Mouse (Mus musculus) CH12.LX (cell line): ENCODE data around the gene Ddah1. TPM values are rescaled to one million over a fixed set of nuclear protein-coding genes. Genes with fewer than 3 reads are reported as not detected.

ENCODE experiments used
- DNase-seq: peaks from one replicate; pipeline ENCODE4 v3.0.0-alpha.2; 2013; ENCODE audit errors: extremely low read depth
- H3K27ac ChIP-seq: 2 replicates; pipeline ENCODE4 v1.5.1; 2012; ENCODE audit warnings: low read depth, mild to moderate bottlenecking, control low read depth, moderate library complexity; ENCODE audit not compliant: insufficient read depth
- H3K27me3 ChIP-seq: replicated peaks from 2 replicates; pipeline ENCODE3; 2012; ENCODE audit warnings: inconsistent platforms
- H3K36me3 ChIP-seq, 2 experiments: replicated peaks in 1 of 2; 2 replicates each; pipeline versions ENCODE3 to v1.6.1; 2012; ENCODE audit warnings: inconsistent platforms in 1 of 2, low read length in 1 of 2, mild to moderate bottlenecking in 1 of 2, mixed read lengths in 1 of 2, moderate library complexity in 1 of 2; ENCODE audit not compliant: control insufficient read depth in 1 of 2, insufficient read depth in 1 of 2
- H3K4me1 ChIP-seq, 2 experiments: 2 replicates each; pipeline ENCODE4 v1.6.1; 2012; ENCODE audit warnings: inconsistent platforms in 1 of 2, moderate library complexity in 1 of 2; ENCODE audit not compliant: insufficient read depth in 2 of 2, control insufficient read depth in 1 of 2
- H3K4me2 ChIP-seq: 2 replicates; pipeline ENCODE4 v1.6.1; 2012; ENCODE audit warnings: low read depth, mild to moderate bottlenecking, control low read depth; ENCODE audit not compliant: poor library complexity, insufficient read depth, severe bottlenecking
- H3K4me3 ChIP-seq, 3 experiments: fragments of 150-350 bp in 1 of 3; sonication (generic) in 1 of 3; replicated peaks in 1 of 3; 2 replicates each; pipeline versions ENCODE3 to v1.5.1; 2011 to 2012; ENCODE audit warnings: low read depth in 2 of 3, low read length in 2 of 3, mild to moderate bottlenecking in 2 of 3, moderate library complexity in 2 of 3, control low read depth in 1 of 3, improper control_type of control experiment in 1 of 3, inconsistent platforms in 1 of 3, mixed read lengths in 1 of 3; ENCODE audit not compliant: poor library complexity in 1 of 3
- H3K79me2 ChIP-seq: replicated peaks from 2 replicates; pipeline ENCODE4 v1.6.1; 2012; ENCODE audit warnings: mild to moderate bottlenecking, moderate library complexity; ENCODE audit not compliant: control insufficient read depth, poor library complexity, insufficient read depth, severe bottlenecking; ENCODE audit errors: extremely low read depth
- H3K9ac ChIP-seq: 2 replicates; pipeline ENCODE4 v1.6.1; 2012; ENCODE audit warnings: low read depth, mild to moderate bottlenecking, control low read depth, moderate library complexity; ENCODE audit not compliant: insufficient read depth
- H3K9me3 ChIP-seq: replicated peaks from 2 replicates; pipeline ENCODE3; 2012; ENCODE audit warnings: low read length, inconsistent platforms, mixed read lengths
- BHLHE40 ChIP-seq: IDR thresholded peaks from 2 replicates; pipeline ENCODE4 v1.6.1; 2011; ENCODE audit warnings: mild to moderate bottlenecking, low read depth, low read length, improper control_type of control experiment
- CHD1 ChIP-seq: IDR thresholded peaks from 2 replicates; pipeline ENCODE4 v1.6.1; 2012; ENCODE audit warnings: low read depth, low read length, improper control_type of control experiment, inconsistent platforms
- CTCF ChIP-seq, 2 experiments: IDR thresholded peaks in 1 of 2; conservative IDR thresholded peaks in 1 of 2; 2 replicates each; pipeline ENCODE4 v1.5.1; 2011 to 2012; ENCODE audit warnings: low read depth in 2 of 2, low read length in 2 of 2, improper control_type of control experiment in 1 of 2, inconsistent platforms in 1 of 2, mild to moderate bottlenecking in 1 of 2, moderate library complexity in 1 of 2
- E2F4 ChIP-seq: IDR thresholded peaks from 2 replicates; pipeline ENCODE4 v1.6.1; 2011; ENCODE audit warnings: low read depth, low read length, improper control_type of control experiment; ENCODE audit not compliant: insufficient replicate concordance
- ELF1 ChIP-seq: IDR thresholded peaks from 2 replicates; pipeline ENCODE4 v1.6.1; 2014; ENCODE audit warnings: low read depth, mild to moderate bottlenecking, inconsistent platforms, low read length, improper control_type of control experiment
- ETS1 ChIP-seq: conservative IDR thresholded peaks from 2 replicates; pipeline ENCODE4 v1.6.1; 2012; ENCODE audit warnings: low read depth, mild to moderate bottlenecking, inconsistent platforms, low read length, improper control_type of control experiment, moderate library complexity
- GABPA ChIP-seq: IDR thresholded peaks from 2 replicates; pipeline ENCODE4 v1.6.1; 2012; ENCODE audit warnings: low read depth, low read length, improper control_type of control experiment, inconsistent platforms; ENCODE audit not compliant: insufficient replicate concordance
- HCFC1 ChIP-seq: IDR thresholded peaks from 2 replicates; pipeline ENCODE4 v1.6.1; 2012; ENCODE audit warnings: low read depth, mild to moderate bottlenecking, inconsistent platforms, low read length, improper control_type of control experiment
- IRF4 ChIP-seq: IDR thresholded peaks from 2 replicates; pipeline ENCODE4 v1.6.1; 2014; ENCODE audit warnings: low read depth, mild to moderate bottlenecking, inconsistent platforms, low read length, improper control_type of control experiment
- JUN ChIP-seq: IDR thresholded peaks from 2 replicates; pipeline ENCODE4 v1.6.1; 2011; ENCODE audit warnings: low read depth, mild to moderate bottlenecking, low read length, improper control_type of control experiment, moderate library complexity; ENCODE audit not compliant: insufficient read depth
- JUND ChIP-seq: conservative IDR thresholded peaks from 2 replicates; pipeline ENCODE4 v1.6.1; 2011; ENCODE audit warnings: low read depth, low read length, improper control_type of control experiment
- KAT2A ChIP-seq: IDR thresholded peaks from 2 replicates; pipeline ENCODE4 v1.6.1; 2012; ENCODE audit warnings: low read length, improper control_type of control experiment, inconsistent platforms; ENCODE audit not compliant: insufficient replicate concordance
- MAX ChIP-seq: IDR thresholded peaks from 2 replicates; pipeline ENCODE4 v1.6.1; 2011; ENCODE audit warnings: low read length, improper control_type of control experiment
- MAZ ChIP-seq: IDR thresholded peaks from 2 replicates; pipeline ENCODE4 v1.6.1; 2012; ENCODE audit warnings: low read depth, mild to moderate bottlenecking, inconsistent platforms, low read length, improper control_type of control experiment, moderate library complexity
- MXI1 ChIP-seq: IDR thresholded peaks from 2 replicates; pipeline ENCODE4 v1.6.1; 2011; ENCODE audit warnings: mild to moderate bottlenecking, low read depth, low read length, improper control_type of control experiment
- MYC ChIP-seq: IDR thresholded peaks from 2 replicates; pipeline ENCODE4 v1.6.1; 2011; ENCODE audit warnings: low read depth, mild to moderate bottlenecking, improper control_type of control experiment, low read length
- NELFE ChIP-seq: IDR thresholded peaks from 2 replicates; pipeline ENCODE4 v1.6.1; 2011; ENCODE audit warnings: low read depth, low read length, improper control_type of control experiment
- PAX5 ChIP-seq: IDR thresholded peaks from 2 replicates; pipeline ENCODE4 v1.6.1; 2012; ENCODE audit warnings: low read length, inconsistent platforms, mixed read lengths
- POLR2A ChIP-seq: IDR thresholded peaks from 2 replicates; pipeline ENCODE4 v1.6.1; 2011; ENCODE audit warnings: low read depth, mild to moderate bottlenecking, improper control_type of control experiment, low read length
- POLR2AphosphoS2 ChIP-seq: IDR thresholded peaks from 2 replicates; pipeline ENCODE4 v1.6.1; 2011; ENCODE audit warnings: low read depth, low read length, improper control_type of control experiment
- RAD21 ChIP-seq: IDR thresholded peaks from 2 replicates; pipeline ENCODE4 v1.6.1; 2011; ENCODE audit warnings: low read depth, mild to moderate bottlenecking, low read length, improper control_type of control experiment, moderate library complexity
- RCOR1 ChIP-seq: conservative IDR thresholded peaks from 2 replicates; pipeline ENCODE4 v1.6.1; 2012; ENCODE audit warnings: low read depth, mild to moderate bottlenecking, inconsistent platforms, low read length, improper control_type of control experiment
- SIN3A ChIP-seq: IDR thresholded peaks from 2 replicates; pipeline ENCODE4 v1.6.1; 2012; ENCODE audit warnings: low read length, improper control_type of control experiment, inconsistent platforms
- SMC3 ChIP-seq: IDR thresholded peaks from 2 replicates; pipeline ENCODE4 v1.6.1; 2011; ENCODE audit warnings: low read depth, low read length, improper control_type of control experiment
- TCF12 ChIP-seq: IDR thresholded peaks from 2 replicates; pipeline ENCODE4 v1.6.1; 2014; ENCODE audit warnings: low read depth, mild to moderate bottlenecking, inconsistent platforms, low read length, improper control_type of control experiment
- UBTF ChIP-seq: IDR thresholded peaks from 2 replicates; pipeline ENCODE4 v1.6.1; 2012; ENCODE audit warnings: low read depth, mild to moderate bottlenecking, inconsistent platforms, low read length, improper control_type of control experiment, moderate library complexity
- USF2 ChIP-seq: conservative IDR thresholded peaks from 2 replicates; pipeline ENCODE4 v1.6.1; 2011; ENCODE audit warnings: low read depth, low read length, improper control_type of control experiment
- ZC3H11A ChIP-seq: IDR thresholded peaks from 2 replicates; pipeline ENCODE4 v1.6.1; 2012; ENCODE audit warnings: low read depth, mild to moderate bottlenecking, inconsistent platforms, low read length, improper control_type of control experiment
- ZKSCAN1 ChIP-seq: IDR thresholded peaks from 2 replicates; pipeline ENCODE4 v1.6.1; 2012; ENCODE audit warnings: low read depth, inconsistent platforms, low read length, improper control_type of control experiment, borderline replicate concordance
- ZMIZ1 ChIP-seq: IDR thresholded peaks from 2 replicates; pipeline ENCODE4 v1.6.1; 2012; ENCODE audit warnings: low read depth, mild to moderate bottlenecking, inconsistent platforms, low read length, improper control_type of control experiment
- ZNF384 ChIP-seq: IDR thresholded peaks from 2 replicates; pipeline ENCODE4 v1.6.1; 2012; ENCODE audit warnings: low read depth, low read length, improper control_type of control experiment, inconsistent platforms
- dilution Hi-C: fragments of 300-500 bp; cut with MboI; formaldehyde crosslinking; loops from 2 replicates; pipeline ENCODE4 v1.14.3; 2020; ENCODE audit warnings: low sequenced_read_pairs; ENCODE audit not compliant: extremely low pct_unique_long_range_greater_than_20kb, extremely low pct_ligation_motif_present
- in situ Hi-C: fragments of 300-500 bp; cut with MboI; formaldehyde crosslinking; loops from 3 replicates; pipeline ENCODE4 v1.14.3; 2019; ENCODE audit warnings: low sequenced_read_pairs, low pct_ligation_motif_present, low pct_unique_long_range_greater_than_20kb, mixed read lengths
- polyA plus RNA-seq: library from polyadenylated mRNA; unstranded; fragments of >175 nt; gene quantifications from 2 replicates; pipeline ENCODE4 v1.2.1, GENCODE M21; 2012; ENCODE audit warnings: low read depth; ENCODE audit not compliant: insufficient read length
- total RNA-seq, 2 experiments: library from RNA; depleted of rRNA; stranded (reverse); fragments of 300-350 nt in 1 of 2; fragments of >200 nt in 1 of 2; gene quantifications; 2 replicates each; pipeline ENCODE4 v1.2.3; 2012 to 2014

Gene Ddah1
- total and polyA plus RNA-seq, 3 experiments, result not detected

DNA sequence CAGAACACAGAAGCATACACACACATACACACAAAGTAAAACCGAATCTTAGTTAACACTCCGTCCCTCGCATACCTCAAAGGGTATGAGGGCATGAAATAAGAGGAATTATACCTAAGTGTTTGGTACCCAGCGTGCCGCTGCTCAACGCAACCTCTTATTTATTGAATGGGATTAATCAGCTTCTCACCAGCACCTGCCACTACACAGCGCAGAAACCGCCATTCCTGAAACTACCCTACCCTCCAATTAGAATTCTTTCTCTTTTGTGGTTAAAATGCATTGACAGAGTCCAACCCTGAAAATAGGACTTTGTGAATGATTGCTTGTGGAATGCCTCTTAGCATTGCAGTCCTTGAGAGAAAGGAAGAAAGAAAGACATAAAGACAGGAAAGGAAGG, 145.1 kb downstream of the Ddah1 start:
- no peak for TF ChIP-seq ZNF384
- TF ChIP-seq, all 38 proteins: peak for 0
- in situ Hi-C loops, result loop anchor here (10.0 to 25.0 kb wide), 2 partner anchors 279 to 491 kb away; no protein-coding TSS in a partner anchor
- no peaks in the 10 kb centered on the region for H3K27me3 ChIP-seq

GRCm38 (mm10) chr3:145904850-145905776, 146.6 kb downstream of the Ddah1 start:
- dilution Hi-C loops (no loop called here), in situ Hi-C loops (loop anchor here (10.0 to 25.0 kb wide), 2 partner anchors 280 to 493 kb away; no protein-coding TSS in a partner anchor)
- H3K4me1 ChIP-seq, result peaks cover 0 to 9% of the 10 kb centered on the region in 2 experiments; a peak in 2 of 4 replicates
- no peaks in the 10 kb centered on the region for H3K79me2 ChIP-seq
- peak overlapping the region; percentile 58; the same call in 1 of the 2 replicates for H3K4me2 ChIP-seq
- no peaks in the 10 kb centered on the region for H3K36me3 ChIP-seq
- TF ChIP-seq RCOR1 (no peak), ZMIZ1 (no peak), ETS1 (no peak), HCFC1 (no peak), ELF1 (no peak), MXI1 (no peak), MAZ (no peak), SMC3 (peak; percentile 97), JUND (no peak), MAX (no peak), MYC (no peak), UBTF (no peak), KAT2A (no peak), POLR2A (no peak), CTCF (conservative IDR thresholded peaks at IDR 0.05 in 1 of 2, IDR thresholded peaks at IDR 0.05 in 1 of 2; ENCODE audit: low read depth in 2 of 2, low read length in 2 of 2) (peak; percentile 80 to 98), ZKSCAN1 (no peak), PAX5 (no peak), USF2 (no peak), RAD21 (peak; percentile 100), JUN (no peak), NELFE (peak; percentile 43; the same call in 1 of the 2 replicates), SIN3A (no peak), CHD1 (no peak), ZC3H11A (peak; percentile 83), IRF4 (peak; percentile 59; the same call in 1 of the 2 replicates), E2F4 (no peak), GABPA (no peak), BHLHE40 (no peak), ZNF384 (peak; percentile 93), TCF12 (0 out of 2 replicates have a peak, but pooled peaks have one; percentile 38), POLR2AphosphoS2 (no peak)
- H3K9me3 ChIP-seq, result no peaks in the 10 kb centered on the region
- no peaks in the 10 kb centered on the region for H3K27me3 ChIP-seq
- peak; percentile 77 for DNase-seq
- no peak overlapping the region for H3K4me3 ChIP-seq
- no peak overlapping the region for H3K27ac ChIP-seq
- H3K9ac ChIP-seq, result no peak overlapping the region

More for the DNA sequence above, 145.1 kb downstream of the Ddah1 start:
- dilution Hi-C loops, result no loop called here
- no peak overlapping the region for H3K9ac ChIP-seq
- no peaks in the 10 kb centered on the region for H3K9me3 ChIP-seq
- H3K4me3 ChIP-seq, result no peak overlapping the region
- H3K27ac ChIP-seq, result no peak overlapping the region
- H3K4me2 ChIP-seq, result no peak overlapping the region
- no peaks in the 10 kb centered on the region for H3K36me3 ChIP-seq
- no peak for DNase-seq
- no peaks in the 10 kb centered on the region for H3K79me2 ChIP-seq
- H3K4me1 ChIP-seq, result peaks cover 0 to 9% of the 10 kb centered on the region in 2 experiments; a peak in 2 of 4 replicates
